In the genomic region with DNA sequence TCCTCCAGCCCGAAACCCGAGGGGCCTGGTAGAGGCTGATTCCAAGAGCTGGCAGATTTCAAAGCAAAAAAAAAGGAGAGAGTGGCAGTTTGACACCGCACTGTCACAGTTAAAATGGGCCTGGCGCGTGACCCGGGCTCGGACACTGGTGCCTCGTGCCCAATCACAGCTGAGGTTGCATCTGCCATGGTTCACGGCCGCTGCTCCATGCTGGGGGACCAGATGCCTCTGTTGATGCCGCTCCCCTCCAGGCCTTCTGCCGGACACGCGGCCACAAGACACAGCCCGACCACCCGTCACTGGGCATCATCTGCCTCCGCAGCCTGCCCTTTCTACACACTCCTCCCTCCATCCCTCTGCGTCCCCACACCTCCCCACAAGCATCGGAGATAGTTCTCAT, we compare ENCODE assay signal across 23 mouse cellular contexts. TPM values are rescaled to one million over a fixed set of nuclear protein-coding genes. Genes with fewer than 3 reads are reported as not detected.
DNase-seq lines count a peak whose midpoint lies in the region; ATAC-seq and TF ChIP-seq lines count a peak whose summit lies in the region.
"Had no signal": no experiment of that assay in that cellular context is flagged by ENCODE, and none has a peak within 500 bp of the region (broad histone marks: within the 10 kb centered on the region; RNA-seq: fewer than 3 reads in every experiment).

No protein-coding gene starts in this region.

- TF ChIP-seq POLR2A in testis, adult 2 months (IDR thresholded peaks at IDR 0.05; ENCODE audit: control insufficient read depth, low read depth, low read length) = no peak

- H3K9ac ChIP-seq in hindbrain, postnatal 0 days (replicated peaks; ENCODE audit: low read length) = no peak overlapping the region
- no peak overlapping the region for H3K9ac ChIP-seq in hindbrain, embryonic 14.5 days
- H3K9ac ChIP-seq: embryonic facial prominence, embryonic 12.5 days; liver, embryonic 13.5 days; neural tube, embryonic 15.5 days had no signal

- TF ChIP-seq CTCF in hindbrain, postnatal 0 days (IDR thresholded peaks at IDR 0.05; ENCODE audit: low read depth) = no peak
- no peak for TF ChIP-seq CTCF in testis, adult 2 months (IDR thresholded peaks at IDR 0.05; ENCODE audit: control insufficient read depth, insufficient read depth, insufficient replicate concordance, low read depth, low read length)

- H3K4me1 ChIP-seq in hindbrain, postnatal 0 days (ENCODE audit: insufficient read depth, low read length) = peaks cover 3% of the 10 kb centered on the region; the same call in 1 of the 2 replicates
- peaks cover 6% of the 10 kb centered on the region; the same call in 1 of the 2 replicates for H3K4me1 ChIP-seq in hindbrain, embryonic 14.5 days (replicated peaks; ENCODE audit: control insufficient read depth, insufficient read depth, low read length)
- no peaks in the 10 kb centered on the region; the same call in 1 of the 2 replicates for H3K4me1 ChIP-seq in testis, adult 2 months (ENCODE audit: control insufficient read depth, insufficient read depth, low read length)
- H3K4me1 ChIP-seq: embryonic facial prominence, embryonic 12.5 days; heart, embryonic 10.5 days; liver, embryonic 13.5 days had no signal

- H3K4me3 ChIP-seq in hindbrain, postnatal 0 days (ENCODE audit: low read length) = no peak overlapping the region
- H3K4me3 ChIP-seq in hindbrain, embryonic 14.5 days (replicated peaks; ENCODE audit: low read length) = no peak overlapping the region
- H3K4me3 ChIP-seq in testis, adult 2 months (ENCODE audit: control insufficient read depth, low read depth, low read length) = peak overlapping the region; percentile 56
- H3K4me3 ChIP-seq: embryonic facial prominence, embryonic 12.5 days; heart, embryonic 10.5 days; liver, embryonic 13.5 days; neural tube, embryonic 15.5 days had no signal

- H3K36me3 ChIP-seq in hindbrain, postnatal 0 days (ENCODE audit: insufficient read depth, low read length) = no peaks in the 10 kb centered on the region
- no peaks in the 10 kb centered on the region for H3K36me3 ChIP-seq in hindbrain, embryonic 14.5 days (replicated peaks; ENCODE audit: control insufficient read depth, insufficient read depth)
- H3K36me3 ChIP-seq in testis, adult 2 months (ENCODE audit: control insufficient read depth, insufficient read depth, low read length) = no peaks in the 10 kb centered on the region
- H3K36me3 ChIP-seq: embryonic facial prominence, embryonic 12.5 days; heart, embryonic 10.5 days; liver, embryonic 13.5 days; neural tube, embryonic 15.5 days had no signal

- H3K9me3 ChIP-seq in hindbrain, postnatal 0 days (ENCODE audit: low read length) = no peaks in the 10 kb centered on the region
- H3K9me3 ChIP-seq in hindbrain, embryonic 14.5 days (ENCODE audit: control insufficient read depth, low read length) = no peaks in the 10 kb centered on the region
- H3K9me3 ChIP-seq: embryonic facial prominence, embryonic 12.5 days; heart, embryonic 10.5 days; liver, embryonic 13.5 days; neural tube, embryonic 15.5 days had no signal

- ATAC-seq in hindbrain, postnatal 0 days = peak; percentile 80
- no peak for ATAC-seq in hindbrain, embryonic 14.5 days (ENCODE audit: low FRiP score)
- ATAC-seq: CD4-positive, CD25-positive, alpha-beta regulatory T cell, adult 4 months had no signal

- H3K4me2 ChIP-seq in hindbrain, postnatal 0 days (ENCODE audit: low read depth, low read length) = no peak overlapping the region
- no peak overlapping the region for H3K4me2 ChIP-seq in hindbrain, embryonic 14.5 days (replicated peaks)
- H3K4me2 ChIP-seq: embryonic facial prominence, embryonic 12.5 days; liver, embryonic 13.5 days; neural tube, embryonic 15.5 days had no signal

- no peaks in the 10 kb centered on the region for H3K27me3 ChIP-seq in hindbrain, postnatal 0 days (ENCODE audit: insufficient read depth, low read length)
- H3K27me3 ChIP-seq in hindbrain, embryonic 14.5 days (ENCODE audit: control insufficient read depth, insufficient read depth, low read length) = peaks cover 39% of the 10 kb centered on the region
- no peaks in the 10 kb centered on the region for H3K27me3 ChIP-seq in testis, adult 2 months (ENCODE audit: control insufficient read depth, insufficient read depth, low read length)

- DNase-seq in hindbrain, postnatal 0 days (ENCODE audit: low spot score) = peak; percentile 70
- DNase-seq in hindbrain, embryonic 14.5 days (ENCODE audit: low spot score) = no peak
- no peak for DNase-seq in testis, postnatal 14 days (ENCODE audit: low spot score)
- peak; percentile 92 for DNase-seq in cerebellum, adult 9-11 months
- DNase-seq in adrenal gland, postnatal 4 days (ENCODE audit: low spot score in 2 of 2) = no peak
- DNase-seq in yolk sac, embryonic 10.5 days (ENCODE audit: low spot score) = no peak
- no peak for DNase-seq in adrenal gland, postnatal 10 days
- DNase-seq: kidney, adult 11 months; kidney, postnatal 4 days; liver, embryonic 13.5 days; lung, adult 2 months; lung, postnatal 14 days; right cerebral cortex, postnatal 14 days; spleen, adult 18-20 months; thymus, postnatal 14 days had no signal

- 57% methylated on average over 19 of the region's 19 CpGs for WGBS in hindbrain, postnatal 0 days
- 68% methylated on average over 19 of the region's 19 CpGs for WGBS in hindbrain, embryonic 14.5 days

- no peak overlapping the region for H3K27ac ChIP-seq in hindbrain, postnatal 0 days
- no peak overlapping the region for H3K27ac ChIP-seq in hindbrain, embryonic 14.5 days
- no peak overlapping the region for H3K27ac ChIP-seq in testis, adult 2 months (ENCODE audit: control insufficient read depth, insufficient read depth, low read depth, low read length)
- H3K27ac ChIP-seq: embryonic facial prominence, embryonic 12.5 days; heart, embryonic 10.5 days; liver, embryonic 13.5 days; neural tube, embryonic 15.5 days had no signal

RNA-seq across cellular contexts. Expression of gene Ifnar2, which starts 43.7 kb away (rescaled TPM):
- total RNA-seq in hindbrain, postnatal 0 days (2014; rRNA removed) = 18.3 and 20.9 TPM in 2 replicates
- 49.9 and 51.7 TPM in 2 replicates for polyA plus RNA-seq in hindbrain, postnatal 0 days (2015; fragmentation: Nextera tagmentation; extraction: Ambion mirVana)
- polyA plus RNA-seq in hindbrain, embryonic 14.5 days (2014; fragmentation: Nextera tagmentation; extraction: Ambion mirVana) = 38.2 and 40.4 TPM in 2 replicates
- 4.4 and 4.7 TPM in 2 replicates for polyA plus RNA-seq in testis, adult 2 months (2012; rRNA removed)
- 10 to 100 TPM; 68.7 to 72.6 TPM for total RNA-seq in adrenal gland, postnatal 4 days (2021)
- 10 to 100 TPM; 78.4 TPM for total RNA-seq in adrenal gland, postnatal 10 days (2021)

RNA-seq across cellular contexts. Expression of gene Olig1, which starts 59.4 kb away (rescaled TPM):
- total RNA-seq in hindbrain, postnatal 0 days (2014; rRNA removed) = 240 and 249 TPM in 2 replicates
- 199 and 227 TPM in 2 replicates for polyA plus RNA-seq in hindbrain, postnatal 0 days (2015; fragmentation: Nextera tagmentation; extraction: Ambion mirVana)
- 93.4 and 118 TPM in 2 replicates for polyA plus RNA-seq in hindbrain, embryonic 14.5 days (2014; fragmentation: Nextera tagmentation; extraction: Ambion mirVana)
- polyA plus RNA-seq in testis, adult 2 months (2012; rRNA removed) = 3.2 and 3.3 TPM in 2 replicates
- total RNA-seq in adrenal gland, postnatal 4 days (2021) = under 1 TPM in 1 of 2 experiments, not detected in 1; 0.65 TPM
- total RNA-seq in adrenal gland, postnatal 10 days (2021) = 1 to 10 TPM in 1 of 2 experiments, under 1 TPM in 1; 0.75 to 1.6 TPM
- total RNA-seq: gastrocnemius, adult 18-20 months; hematopoietic stem cell, adult 5-6 weeks; megakaryocyte-erythroid progenitor cell, adult 5-6 weeks had no signal
- polyA plus RNA-seq: CD4-positive, CD25-positive, alpha-beta regulatory T cell, adult 4 months had no signal

Comparison
In these comparisons a context has a peak if more than half of its experiments do, and no peak if none do; other contexts are left out.
1. DNase-seq: peak in hindbrain, postnatal 0 days (single experiment) and cerebellum, adult 9-11 months (single experiment); none in hindbrain, embryonic 14.5 days (single experiment), testis, postnatal 14 days (single experiment), adrenal gland, postnatal 4 days (0 of 2), yolk sac, embryonic 10.5 days (single experiment) and adrenal gland, postnatal 10 days (single experiment).
2. RNA of gene Olig1, which starts 59.4 kb away (total RNA-seq): 240 to 249 TPM in hindbrain, postnatal 0 days; 0.75 to 1.6 TPM in adrenal gland, postnatal 10 days and 0.65 TPM in adrenal gland, postnatal 4 days; every median in the first group is over 10 times any median in the second.